Mouse (Mus musculus): Measurements from ENCODE around the gene Krtap3-3.
"Not testable (repeated sequence)": the region's sequence is repeated elsewhere in the genome, so short reads cannot be mapped to it uniquely, and the experiment has no call there.

Krtap3-3 gene

DNA sequence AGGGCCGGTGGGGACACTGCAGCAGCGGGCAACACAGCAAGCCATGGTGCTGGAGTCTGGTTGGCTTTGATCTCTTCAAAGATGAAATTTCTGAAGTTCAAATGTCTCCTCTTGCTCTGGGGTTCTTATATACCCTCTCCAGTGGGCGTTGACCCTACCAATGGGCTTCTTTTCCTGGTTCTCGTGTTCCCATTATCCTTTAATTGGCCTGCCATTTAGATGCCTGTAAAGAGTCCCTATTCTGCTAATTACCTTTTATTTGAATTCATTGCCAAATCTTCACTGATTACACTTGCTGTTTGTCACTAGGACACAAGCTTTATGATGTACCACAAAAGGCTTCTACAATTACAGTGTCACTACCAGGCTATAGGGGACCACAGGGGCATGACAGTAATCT, at the start of gene Krtap3-3:
Gene Krtap3-3, minus strand, starts transcription at position 101 of the 400 bp plus-strand sequence.
- no peak for DNase-seq

DNA sequence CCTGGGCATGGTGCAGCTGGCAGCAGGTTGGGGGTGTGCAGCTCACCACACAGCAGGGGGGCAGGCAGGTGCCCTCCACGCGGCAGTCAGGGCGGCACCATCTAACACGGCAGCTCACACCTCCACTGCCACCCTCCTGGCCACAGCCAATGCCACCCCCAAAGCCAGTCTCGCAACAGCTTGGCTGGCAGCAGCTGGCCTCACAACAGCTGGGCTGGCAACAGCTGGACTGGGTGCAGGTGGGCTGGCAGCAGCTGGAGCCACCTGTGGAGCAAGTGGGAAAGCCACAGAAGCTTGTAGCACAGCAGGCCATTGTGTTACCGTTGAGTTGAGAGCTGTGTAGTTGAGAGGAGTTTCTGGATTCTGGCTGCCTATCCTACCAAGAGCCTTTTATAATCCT, 47.1 kb upstream of the Krtap3-3 start, which contains the start of gene Krtap9-3:
Gene Krtap9-3, minus strand, starts transcription at position 364 of the 400 bp plus-strand sequence.
- not testable (repeated sequence) for DNase-seq

DNA sequence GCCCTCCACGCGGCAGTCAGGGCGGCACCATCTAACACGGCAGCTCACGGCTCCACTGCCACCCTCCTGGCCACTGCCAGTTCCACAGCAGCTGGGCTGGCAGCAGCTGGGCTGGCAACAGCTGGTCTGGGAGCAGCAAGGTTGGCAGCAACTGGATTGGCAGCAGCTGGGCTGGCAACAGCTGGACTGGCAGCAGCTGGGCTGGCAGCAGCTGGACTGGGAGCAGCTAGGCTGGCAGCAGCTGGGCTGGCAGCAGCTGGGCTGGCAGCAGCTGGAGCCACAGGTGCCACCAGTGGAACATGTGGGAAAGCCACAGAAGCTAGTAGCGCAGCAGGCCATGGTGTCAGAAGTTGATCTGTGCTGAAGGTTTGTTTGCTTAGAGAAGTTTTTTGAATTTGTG, 40.3 kb upstream of the Krtap3-3 start, which contains the start of gene Krtap1-3:
Gene Krtap1-3, minus strand, starts transcription at position 359 of the 400 bp plus-strand sequence.
- DNase-seq = no peak

DNA sequence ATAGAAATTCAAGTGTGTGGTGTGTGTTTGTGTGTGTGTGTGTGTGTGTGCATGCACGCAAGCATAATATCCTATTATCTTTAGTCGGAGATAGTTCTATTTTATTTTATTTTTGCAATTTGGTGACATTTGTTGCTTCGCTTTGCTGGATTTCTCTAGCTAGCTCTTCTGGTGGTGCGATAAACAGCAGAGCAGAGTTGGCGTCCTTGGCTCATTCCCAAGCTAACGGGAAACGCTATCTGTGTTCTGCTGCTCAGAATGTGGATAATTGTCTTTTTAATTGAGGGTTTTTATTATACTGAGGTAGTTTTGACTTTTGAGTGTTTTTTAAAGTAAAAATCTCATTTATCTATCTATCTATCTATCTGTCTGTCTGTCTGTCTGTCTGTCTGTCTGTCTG, 34.4 kb upstream of the Krtap3-3 start:
- no peak for DNase-seq

DNA sequence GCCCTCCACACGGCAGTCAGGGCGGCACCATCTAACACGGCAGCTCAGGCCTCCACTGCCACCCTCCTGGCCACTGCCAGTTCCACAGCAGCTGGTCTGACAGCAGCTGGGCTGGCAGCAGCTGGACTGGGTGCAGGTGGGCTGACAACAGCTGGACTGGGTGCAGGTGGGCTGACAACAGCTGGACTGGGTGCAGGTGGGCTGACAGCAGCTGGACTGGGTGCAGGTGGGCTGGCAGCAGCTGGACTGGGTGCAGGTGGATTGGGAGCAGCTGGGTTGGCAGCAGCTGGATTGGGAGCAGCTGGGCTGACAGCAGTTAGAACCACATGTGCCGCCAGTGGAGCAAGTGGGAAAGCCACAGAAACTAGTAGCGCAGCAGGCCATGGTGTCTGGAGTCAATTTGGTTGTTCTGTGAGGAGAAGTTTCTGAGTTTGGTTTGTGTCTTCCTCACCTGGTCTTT, 32.6 kb upstream of the Krtap3-3 start, which contains the start of gene Krtap1-4:
Gene Krtap1-4, minus strand, starts transcription at position 410 of the 460 bp plus-strand sequence.
- no peak for DNase-seq

DNA sequence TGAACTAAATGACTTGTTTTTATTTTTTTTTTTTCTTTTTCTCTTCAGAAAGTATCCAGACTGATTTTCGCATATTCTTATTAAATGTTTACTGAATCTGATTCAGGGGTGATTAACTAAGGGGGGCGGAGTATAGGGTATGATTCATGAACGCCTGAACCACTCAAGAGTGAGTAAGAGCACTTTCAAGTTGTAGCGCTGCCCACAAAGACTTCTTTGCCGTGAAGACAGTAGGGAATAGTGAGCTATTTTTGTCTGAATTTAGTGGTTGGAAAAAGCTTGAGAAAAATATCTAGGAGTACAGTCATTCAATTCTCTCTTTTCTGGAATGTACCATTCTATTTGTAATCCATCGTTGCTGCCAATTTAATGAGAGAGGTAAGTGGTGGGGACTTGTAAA, 30.9 kb upstream of the Krtap3-3 start:
- no peak for DNase-seq

DNA sequence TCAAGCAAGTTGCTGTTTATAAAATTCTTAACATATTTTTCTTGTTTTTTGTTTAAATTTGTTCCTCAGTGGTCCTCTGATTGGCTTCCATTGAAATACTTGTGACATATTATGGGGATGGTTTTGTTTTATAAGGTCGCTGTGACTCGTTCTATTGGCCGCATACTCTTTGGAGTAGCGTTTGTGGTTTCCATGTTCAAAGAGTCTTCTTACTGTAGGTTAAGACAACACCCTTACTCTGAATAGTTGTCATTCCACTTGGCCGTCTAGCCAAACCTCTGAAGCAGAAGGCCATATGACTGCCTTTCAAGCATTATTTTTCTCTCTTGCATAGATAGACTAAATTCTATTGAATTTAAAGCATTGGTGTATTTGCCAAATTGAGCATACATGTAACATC, 30.4 kb upstream of the Krtap3-3 start:
- DNase-seq = no peak

DNA sequence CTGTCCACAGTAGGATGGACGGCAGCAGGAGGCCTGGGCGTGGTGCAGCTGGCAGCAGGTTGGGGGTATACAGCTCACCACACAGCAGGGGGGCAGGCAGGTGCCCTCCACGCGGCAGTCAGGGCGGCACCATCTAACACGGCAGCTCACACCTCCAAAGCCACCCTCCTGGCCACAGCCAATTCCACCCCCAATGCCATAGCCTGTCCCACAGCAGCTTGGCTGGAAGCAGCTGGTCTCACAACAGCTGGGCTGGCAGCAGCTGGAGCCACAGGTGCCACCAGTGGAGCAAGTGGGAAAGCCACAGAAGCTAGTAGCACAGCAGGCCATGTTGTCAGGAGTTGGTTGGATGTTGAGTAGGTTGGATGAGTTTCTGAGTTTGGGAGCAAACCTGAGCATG, 30.0 kb upstream of the Krtap3-3 start, which contains the start of gene Krtap1-5:
Gene Krtap1-5, minus strand, starts transcription at position 381 of the 400 bp plus-strand sequence.
- DNase-seq = no peak

DNA sequence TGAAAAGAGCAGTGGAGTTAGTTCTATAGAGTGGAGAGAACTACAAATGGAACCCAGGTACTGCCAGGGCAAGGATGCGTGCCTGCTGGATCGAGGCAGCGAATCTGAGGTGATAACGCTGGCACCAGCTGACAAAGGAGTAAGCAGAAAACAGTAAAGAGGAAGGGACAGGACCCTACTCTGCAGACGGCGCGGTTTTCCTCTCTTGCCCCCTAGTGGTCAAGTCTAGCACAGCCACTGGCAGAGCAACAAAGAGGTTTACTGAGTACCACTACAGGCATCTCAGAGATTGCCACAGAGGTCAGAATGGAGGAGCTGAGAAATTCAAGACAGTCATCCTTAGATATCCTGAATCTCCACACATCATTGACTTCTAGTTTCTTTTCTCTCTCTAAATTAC, 23.4 kb upstream of the Krtap3-3 start:
- peak; percentile 82 to 84 for DNase-seq

DNA sequence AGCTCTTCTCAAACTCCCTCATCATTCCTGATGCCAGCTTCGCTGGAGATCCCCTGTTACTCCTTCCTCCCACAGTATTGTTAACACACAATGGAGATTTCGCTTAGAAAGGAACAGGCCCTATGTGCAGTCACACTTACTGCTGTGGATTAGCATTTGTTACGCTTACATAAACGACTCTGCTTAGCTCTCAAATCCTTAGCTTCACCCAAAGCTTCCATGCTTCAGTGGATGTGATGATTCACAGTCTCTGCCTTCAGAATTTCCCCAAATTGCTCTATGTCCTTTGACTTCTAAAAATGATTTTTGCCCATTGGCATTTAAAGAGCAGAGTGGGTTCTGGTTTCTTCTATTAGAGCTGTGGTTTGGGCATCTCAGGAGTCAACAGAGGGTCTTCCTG, 22.5 kb upstream of the Krtap3-3 start:
- no peak for DNase-seq

DNA sequence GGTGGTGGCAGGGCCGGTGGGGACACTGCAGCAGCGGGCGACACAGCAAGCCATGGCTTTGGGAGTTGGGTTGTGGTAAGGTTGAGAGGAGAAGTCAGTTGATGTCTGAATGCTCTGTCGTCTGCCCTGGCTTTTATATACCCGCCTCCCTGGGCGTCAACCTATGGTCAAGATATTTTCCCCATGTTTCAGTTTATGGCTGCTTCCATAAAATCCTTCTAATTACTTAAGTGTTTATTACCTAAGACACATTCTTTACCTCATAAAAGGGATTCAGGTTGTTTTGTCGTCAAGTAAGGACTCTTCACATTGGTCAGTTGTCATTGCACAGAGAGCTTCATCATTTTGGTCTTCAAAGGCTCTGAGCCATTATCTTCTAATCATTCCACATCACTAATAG, 15.9 kb upstream of the Krtap3-3 start, which contains the start of gene Krtap3-1:
Gene Krtap3-1, minus strand, starts transcription at position 101 of the 400 bp plus-strand sequence.
- no peak for DNase-seq

DNA sequence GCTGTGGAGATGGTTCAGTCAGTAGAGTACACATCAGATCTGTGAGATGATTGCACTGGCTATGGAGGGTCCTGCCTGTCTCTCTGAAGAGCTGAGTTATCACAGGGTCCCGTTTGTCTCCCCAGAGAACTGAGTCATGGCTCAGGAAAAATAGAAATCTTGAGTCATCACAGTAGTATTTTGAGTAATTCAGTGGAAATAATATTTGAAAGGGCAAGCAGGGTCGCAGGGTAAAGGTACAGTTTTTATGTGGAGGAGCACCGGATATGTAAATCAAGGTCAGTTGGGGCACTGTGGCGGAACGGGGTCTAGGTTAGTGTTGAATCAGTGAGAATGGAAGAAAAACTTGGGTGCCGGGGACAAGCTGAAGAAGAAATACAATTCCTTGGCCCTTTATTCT, 11.9 kb upstream of the Krtap3-3 start:
- DNase-seq = no peak

DNA sequence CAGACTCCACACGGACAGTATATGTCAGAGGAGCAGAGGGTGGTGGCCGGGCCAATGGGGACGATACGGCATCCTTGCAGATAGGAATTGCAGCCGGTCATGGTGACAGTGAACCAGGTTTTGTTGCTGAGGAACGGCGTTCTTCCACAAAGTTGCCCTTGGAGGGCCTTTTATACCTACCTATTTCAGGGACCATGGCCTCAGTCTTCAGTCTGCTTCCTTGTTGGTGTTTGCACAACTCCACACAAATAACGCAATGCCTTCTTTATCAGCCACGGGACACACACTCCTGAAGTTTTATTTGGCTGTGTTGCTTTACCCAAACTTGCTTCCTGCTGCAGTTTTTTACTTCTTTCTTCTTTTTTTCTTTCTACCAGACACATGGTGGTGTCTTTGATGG, 8.7 kb upstream of the Krtap3-3 start, which contains the start of gene Gm11939:
Gene Gm11939, minus strand, starts transcription at position 101 of the 400 bp plus-strand sequence.
- no peak for DNase-seq

DNA sequence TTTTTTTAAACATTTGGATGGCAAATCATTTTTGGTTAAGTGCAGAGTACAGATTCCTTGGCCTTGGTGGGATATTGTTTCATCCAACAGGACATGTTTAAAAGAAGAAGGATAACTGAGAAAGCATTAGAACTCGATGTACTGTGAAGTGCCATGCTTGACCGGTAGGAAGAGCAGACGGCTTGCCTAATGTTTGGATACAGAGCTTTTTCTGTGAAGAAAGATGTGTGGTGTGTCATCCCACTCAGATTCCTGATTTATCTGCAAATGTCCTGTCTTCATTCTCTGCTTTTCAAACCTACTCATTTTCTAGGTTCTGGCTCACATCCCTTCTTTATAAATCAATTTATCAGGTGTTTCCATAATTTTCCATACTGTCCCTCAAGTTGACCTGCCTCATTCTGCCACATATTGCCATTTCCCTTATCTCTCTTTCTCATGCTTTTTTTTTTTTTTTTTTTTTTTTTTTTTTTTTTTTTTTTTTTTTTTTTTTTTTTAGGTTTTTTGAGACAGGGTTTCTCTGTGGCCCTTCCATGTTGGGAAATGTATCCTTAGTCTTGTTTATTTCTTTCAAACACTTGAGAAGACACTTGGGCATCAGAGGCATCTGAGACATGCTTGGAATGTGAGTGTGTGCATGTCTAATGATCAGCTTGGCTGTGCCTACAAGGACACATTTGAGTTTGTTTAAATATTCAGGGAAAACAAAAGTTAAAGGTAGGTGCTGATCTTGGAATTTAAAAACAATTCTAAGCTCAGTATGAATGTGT, 7.5 kb upstream of the Krtap3-3 start:
- no peak for DNase-seq

DNA sequence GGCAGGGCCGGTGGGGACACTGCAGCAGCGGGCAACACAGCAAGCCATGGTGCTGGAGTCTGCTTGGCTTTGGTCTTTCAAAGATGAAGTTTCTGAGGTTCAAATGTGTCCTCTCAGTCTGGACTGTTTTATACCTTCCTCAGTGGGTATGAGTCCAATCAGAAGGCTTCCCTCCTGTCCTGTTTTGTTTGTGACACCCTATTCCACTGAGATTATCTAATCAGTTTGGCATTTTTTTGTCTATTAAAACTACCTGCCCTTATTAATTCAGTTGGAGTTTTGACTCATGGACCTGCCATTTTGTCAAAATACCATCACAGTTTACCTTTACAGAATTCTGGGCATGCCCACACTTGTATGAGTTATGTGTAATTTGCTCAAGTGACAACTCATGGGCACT, 6.1 kb upstream of the Krtap3-3 start, which contains the start of gene Krtap3-2:
Gene Krtap3-2, minus strand, starts transcription at position 101 of the 400 bp plus-strand sequence.
- DNase-seq = no peak

DNA sequence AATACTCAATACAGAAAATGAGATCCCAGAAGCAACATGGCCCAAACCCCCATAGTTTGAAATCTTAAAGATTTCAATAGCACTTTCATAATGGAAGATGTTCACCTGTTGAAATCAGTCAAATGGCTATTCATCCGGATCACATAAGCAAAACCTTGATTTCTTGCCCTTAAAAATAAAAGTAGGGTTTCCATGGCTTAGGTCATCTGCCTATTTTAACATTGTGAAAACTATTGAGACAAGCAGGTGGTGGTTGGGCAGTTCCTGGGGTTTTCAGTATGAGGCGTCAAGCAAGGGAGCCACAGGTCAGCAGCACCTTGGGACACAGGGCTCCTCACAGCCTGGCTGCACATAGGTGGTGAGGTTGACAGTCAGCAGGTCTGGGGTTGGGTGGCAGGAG, 5.5 kb upstream of the Krtap3-3 start:
- DNase-seq = no peak

DNA sequence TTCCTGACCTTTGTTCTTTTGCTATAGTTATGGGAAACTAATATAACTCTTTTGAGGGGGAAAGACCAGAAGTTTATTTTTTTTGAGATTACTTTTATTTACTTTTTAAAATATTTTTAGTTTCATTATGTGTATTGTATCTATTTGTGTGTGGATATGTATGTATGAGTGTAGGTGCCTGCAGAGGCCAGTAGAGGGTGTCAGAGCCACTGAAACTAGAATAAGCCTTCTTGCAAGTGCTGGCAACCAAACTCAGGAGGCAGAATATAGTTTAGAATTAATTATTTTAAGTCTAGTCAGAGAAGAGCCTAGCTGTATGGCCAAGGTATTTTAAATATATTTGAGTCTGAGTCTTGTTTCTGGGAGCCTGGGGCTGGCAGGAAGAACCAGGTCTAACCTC, 2.8 kb downstream of the Krtap3-3 start:
- no peak for DNase-seq

DNA sequence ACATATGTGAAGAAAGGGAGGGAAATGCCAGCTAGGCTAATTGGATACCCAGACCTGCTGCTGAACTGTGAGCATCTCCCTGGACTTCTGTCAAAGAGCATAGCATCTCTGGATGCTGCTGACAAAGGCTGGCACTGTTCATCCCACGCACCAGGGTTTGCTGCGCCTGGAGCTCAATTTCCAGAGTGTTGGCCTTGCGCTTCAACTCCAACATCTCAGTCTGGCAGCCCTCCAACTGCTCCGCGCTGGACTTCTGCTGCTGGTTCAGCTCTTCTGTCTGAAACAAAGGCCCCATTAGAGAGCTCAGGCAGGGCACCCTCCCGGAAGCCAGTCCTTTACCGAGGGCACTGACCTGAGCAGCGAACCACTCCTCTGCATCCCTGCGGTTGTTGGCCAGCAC, 10.9 kb downstream of the Krtap3-3 start:
- DNase-seq = peak; percentile 55 to 67

DNA sequence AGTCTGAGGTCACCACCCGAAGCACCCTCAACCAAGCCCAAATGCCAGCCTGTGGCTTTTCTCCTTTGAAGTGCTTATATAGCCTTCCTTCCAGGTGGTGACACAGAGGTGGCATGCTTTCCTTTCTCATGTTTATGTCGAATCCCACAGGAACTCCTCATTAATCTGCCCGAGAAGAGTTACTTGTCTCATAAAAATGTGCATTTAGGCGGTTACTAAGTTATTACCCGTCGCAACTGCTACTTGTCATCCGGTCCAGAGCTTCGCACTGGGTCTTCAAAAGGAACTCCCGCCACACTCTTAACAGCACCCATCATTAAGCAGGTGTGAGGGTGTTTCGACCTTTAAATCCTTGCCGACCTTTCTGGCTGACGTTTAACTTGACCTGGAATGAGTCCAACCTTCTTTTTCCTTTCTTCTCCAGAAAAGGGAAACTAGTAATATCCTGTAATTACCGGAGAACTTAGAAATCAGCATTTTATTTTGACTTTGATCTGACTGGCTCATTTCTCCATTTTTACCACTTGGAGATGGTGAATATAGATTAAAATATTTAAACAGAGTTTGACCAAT, 29.3 kb downstream of the Krtap3-3 start, which contains the start of gene Krt39:
Gene Krt39, minus strand, starts transcription at position 51 of the 573 bp plus-strand sequence.
- no peak for DNase-seq

DNA sequence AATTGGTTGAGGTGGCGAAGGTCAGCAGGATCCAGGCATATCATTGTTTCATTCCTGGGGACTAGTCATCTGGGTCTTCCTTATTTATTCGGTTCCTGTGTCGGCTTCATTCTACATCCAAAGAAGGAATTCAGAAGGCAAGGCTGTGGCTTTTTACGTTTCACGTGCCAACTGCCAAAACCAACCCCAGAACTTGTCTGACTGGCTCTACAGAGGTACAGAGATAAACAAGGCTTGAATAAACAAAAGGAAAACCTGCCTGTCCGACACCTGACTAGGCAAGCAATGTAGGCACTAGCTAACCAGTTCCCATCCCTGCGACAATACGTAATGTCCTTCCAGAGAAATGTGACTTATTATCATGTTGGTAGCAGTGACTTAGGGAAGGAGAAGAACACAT, 36.6 kb downstream of the Krtap3-3 start:
- DNase-seq = no peak
